Mouse (Mus musculus) liver, adult 2 months (tissue): ENCODE measurements at regions not wholly inside any gene's neighbourhood (a gene's known extent, or its start where the extent isn't known, plus 50 kb on each side); places are given as distances from the start of the nearest gene placed in this dataset.

Source experiments
- CTCF ChIP-seq: fragments of 200-500 bp; IDR thresholded peaks from 2 replicates; pipeline ENCODE4 v1.5.1; 2011; ENCODE audit warnings: low read depth, low read length, control low read depth
- POLR2A ChIP-seq: fragments of 200-500 bp; IDR thresholded peaks from 2 replicates; pipeline ENCODE4 v1.6.1; 2011; ENCODE audit warnings: low read length, control low read depth; ENCODE audit not compliant: insufficient read depth; ENCODE audit errors: extremely low read depth

- TF ChIP-seq CTCF (no peak), POLR2A (no peak)
These were observed 395.0 kb upstream of the Spred2 start for GRCm38 (mm10) chr11:19529126-19529525.
